Comparison of ENCODE assay signal across 8 mouse cellular contexts in the genomic region with DNA sequence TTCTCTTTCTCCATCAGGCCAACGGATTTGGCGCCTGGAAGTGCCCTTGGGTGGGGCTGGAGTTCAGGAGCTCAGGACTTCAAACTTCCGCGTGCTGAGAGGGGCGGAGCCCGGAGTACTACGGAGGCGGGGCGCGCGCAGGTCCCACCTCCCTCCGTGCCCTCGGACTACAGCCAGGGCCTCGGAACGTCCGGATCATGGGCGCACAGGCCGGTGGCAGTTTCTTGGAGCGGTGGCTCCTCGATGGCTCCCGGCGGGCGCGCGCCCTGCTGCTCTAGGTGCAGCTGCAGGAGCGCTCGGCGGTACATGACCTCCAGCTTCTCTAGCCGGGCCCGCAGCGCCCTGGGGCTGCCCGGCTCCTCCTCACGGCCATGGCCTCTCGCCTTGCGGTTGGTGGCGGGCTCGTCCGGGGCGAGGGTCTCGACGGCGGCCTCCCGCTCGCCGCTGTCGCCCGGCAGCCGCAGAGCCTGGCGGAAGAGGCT. TPM values are rescaled to one million over a fixed set of nuclear protein-coding genes. Genes with fewer than 3 reads are reported as not detected.
A peak's percentile ranks its signal among the peaks of the same experiment; 100 is the strongest.
DNase-seq lines count a peak whose midpoint lies in the region; ATAC-seq and TF ChIP-seq lines count a peak whose summit lies in the region.

No protein-coding gene starts in this region.

- peak; percentile 53 for DNase-seq in ES-E14 (ENCODE audit: low read depth, low spot score)
- peak; percentile 75 for DNase-seq in cerebellum, adult 11 months
- DNase-seq in forebrain, embryonic 14.5 days (ENCODE audit: low spot score), result peak; percentile 73
- peak; percentile 87 to 89 for DNase-seq in heart, postnatal 14 days
- peak; percentile 74 for DNase-seq in layer of hippocampus, adult 11-12 months (ENCODE audit: low spot score)
- DNase-seq in liver, postnatal 0 days, result peak; percentile 92
- peak; percentile 92 for DNase-seq in testis, postnatal 14 days (ENCODE audit: low spot score)

- no peaks in the 10 kb centered on the region for H3K9me3 ChIP-seq in ES-E14 (ENCODE audit: control insufficient read depth, insufficient read depth, low read depth, low read length)
- no peaks in the 10 kb centered on the region for H3K9me3 ChIP-seq in forebrain, embryonic 14.5 days (replicated peaks; ENCODE audit: control insufficient read depth, low read length)
- no peaks in the 10 kb centered on the region for H3K9me3 ChIP-seq in liver, postnatal 0 days (ENCODE audit: low read length)
- no peaks in the 10 kb centered on the region for H3K9me3 ChIP-seq in neural tube, embryonic 14.5 days (ENCODE audit: control insufficient read depth, low read length)

- H3K27me3 ChIP-seq in forebrain, embryonic 14.5 days (replicated peaks; ENCODE audit: control insufficient read depth, insufficient read depth, low read length), result no peaks in the 10 kb centered on the region
- H3K27me3 ChIP-seq in liver, postnatal 0 days (ENCODE audit: insufficient read depth, low read length), result no peaks in the 10 kb centered on the region
- no peaks in the 10 kb centered on the region for H3K27me3 ChIP-seq in neural tube, embryonic 14.5 days (ENCODE audit: control insufficient read depth, insufficient read depth, low read length)

- peak overlapping the region; percentile 78 for H3K4me2 ChIP-seq in forebrain, embryonic 14.5 days (ENCODE audit: low read length)
- peak overlapping the region; percentile 99 for H3K4me2 ChIP-seq in liver, postnatal 0 days (ENCODE audit: low read depth, low read length)
- H3K4me2 ChIP-seq in neural tube, embryonic 14.5 days (ENCODE audit: low read depth, low read length), result peak overlapping the region; percentile 82

- H3K27ac ChIP-seq in ES-E14 (ENCODE audit: insufficient read depth, low read depth, low read length, poor library complexity, severe bottlenecking), result peak overlapping the region; percentile 63
- peak overlapping the region; percentile 95 for H3K27ac ChIP-seq in forebrain, embryonic 14.5 days (ENCODE audit: low read depth, low read length)
- H3K27ac ChIP-seq in liver, postnatal 0 days (ENCODE audit: low read depth), result peak overlapping the region; percentile 88
- H3K27ac ChIP-seq in neural tube, embryonic 14.5 days (ENCODE audit: low read depth, low read length), result peak overlapping the region; percentile 97

- TF ChIP-seq CTCF in liver, postnatal 0 days (IDR thresholded peaks at IDR 0.05; ENCODE audit: low read depth), result no peak

- TF ChIP-seq EP300 in liver, postnatal 0 days (IDR thresholded peaks at IDR 0.05; ENCODE audit: low read depth), result no peak

- peak overlapping the region; percentile 68 to 76 for H3K4me3 ChIP-seq in ES-E14 (ENCODE audit: insufficient read depth in 1 of 2, low read depth in 1 of 2, low read length in 2 of 2, poor library complexity in 1 of 2, severe bottlenecking in 1 of 2)
- H3K4me3 ChIP-seq in forebrain, embryonic 14.5 days (ENCODE audit: low read depth, low read length), result peak overlapping the region; percentile 74
- peak overlapping the region; percentile 89 for H3K4me3 ChIP-seq in liver, postnatal 0 days (ENCODE audit: low read depth, low read length)
- peak overlapping the region; percentile 82 for H3K4me3 ChIP-seq in neural tube, embryonic 14.5 days (ENCODE audit: low read depth, low read length)

- in situ Hi-C loops in ES-E14 (cut with MboI; ENCODE audit: low sequenced_read_pairs in 2 of 2, unreplicated experiment in 2 of 2), result no loop called here

- peak overlapping the region; percentile 88 for H3K9ac ChIP-seq in ES-E14 (ENCODE audit: insufficient read depth, low read depth, low read length, poor library complexity, severe bottlenecking)
- peak overlapping the region; percentile 87 for H3K9ac ChIP-seq in forebrain, embryonic 14.5 days (ENCODE audit: low read length)
- peak overlapping the region; percentile 96 for H3K9ac ChIP-seq in liver, postnatal 0 days (replicated peaks)
- peak overlapping the region; percentile 94 for H3K9ac ChIP-seq in neural tube, embryonic 14.5 days (replicated peaks; ENCODE audit: low read depth, low read length)

- peaks cover 0 to 3% of the 10 kb centered on the region in 2 experiments; a peak in 1 of 4 replicates for H3K4me1 ChIP-seq in ES-E14 (ENCODE audit: control insufficient read depth in 2 of 2, insufficient read depth in 2 of 2, low read length in 2 of 2, poor library complexity in 1 of 2)
- no peaks in the 10 kb centered on the region for H3K4me1 ChIP-seq in forebrain, embryonic 14.5 days (ENCODE audit: control insufficient read depth, insufficient read depth, low read length)
- H3K4me1 ChIP-seq in liver, postnatal 0 days (ENCODE audit: insufficient read depth), result peaks cover 14% of the 10 kb centered on the region
- no peaks in the 10 kb centered on the region for H3K4me1 ChIP-seq in neural tube, embryonic 14.5 days (ENCODE audit: control insufficient read depth, insufficient read depth, low read length)

- peak; percentile 86 for ATAC-seq in forebrain, embryonic 14.5 days
- peak; percentile 89 for ATAC-seq in liver, postnatal 0 days
- ATAC-seq in neural tube, embryonic 14.5 days (ENCODE audit: low read depth), result peak; percentile 89

- intact Hi-C loops in heart, postnatal 14 days (cut with DNase I), result no loop called here

- H3K36me3 ChIP-seq in ES-E14 (ENCODE audit: control insufficient read depth, insufficient read depth, low read length, poor library complexity, severe bottlenecking), result no peaks in the 10 kb centered on the region
- H3K36me3 ChIP-seq in forebrain, embryonic 14.5 days (ENCODE audit: control insufficient read depth, insufficient read depth, low read length), result no peaks in the 10 kb centered on the region
- H3K36me3 ChIP-seq in liver, postnatal 0 days (replicated peaks; ENCODE audit: insufficient read depth, low read length), result no peaks in the 10 kb centered on the region
- H3K36me3 ChIP-seq in neural tube, embryonic 14.5 days (ENCODE audit: control insufficient read depth, insufficient read depth, low read length), result no peaks in the 10 kb centered on the region

- WGBS in forebrain, embryonic 14.5 days, result under 1% methylated on average over 46 of the region's 49 CpGs
- under 1% methylated on average over 47 of the region's 49 CpGs for WGBS in liver, postnatal 0 days (ENCODE audit: insufficient replicate concordance)
- WGBS in neural tube, embryonic 14.5 days, result under 1% methylated on average over 49 of the region's 49 CpGs

TF ChIP-seq in ES-E14, 5 proteins besides CTCF, POLR2A, EP300 and RAD21:
- TF ChIP-seq CHD2 (IDR thresholded peaks at IDR 0.05; ENCODE audit: low read depth, low read length) (no peak), MAFK (IDR thresholded peaks at IDR 0.05; ENCODE audit: insufficient read depth, low read depth, low read length) (no peak), ZNF384 (IDR thresholded peaks at IDR 0.05; ENCODE audit: low read depth, low read length) (no peak), ZC3H11A (IDR thresholded peaks at IDR 0.05; ENCODE audit: borderline replicate concordance, low read depth, low read length) (no peak), HCFC1 (IDR thresholded peaks at IDR 0.05; ENCODE audit: borderline replicate concordance, insufficient read depth, low read length) (no peak)

RNA-seq across cellular contexts. Expression of gene Tusc1, which starts 0.6 kb away (rescaled TPM):
- 0.90 and 0.98 TPM in 2 replicates for total RNA-seq in ES-E14 (2012; rRNA removed)
- polyA plus RNA-seq in forebrain, embryonic 14.5 days (2014; fragmentation: Nextera tagmentation; extraction: Ambion mirVana), result 4.9 and 6.8 TPM in 2 replicates
- total RNA-seq in heart, postnatal 14 days (2021), result 1 to 10 TPM; 4.1 to 5.1 TPM
- 5.1 and 6.6 TPM in 2 replicates for polyA plus RNA-seq in liver, postnatal 0 days (2015; fragmentation: Nextera tagmentation; extraction: Ambion mirVana)
- polyA plus RNA-seq in neural tube, embryonic 14.5 days (2014; fragmentation: Nextera tagmentation; extraction: Ambion mirVana), result 16.4 and 17.1 TPM in 2 replicates

Comparison
In these comparisons a context has a peak if more than half of its experiments do, and no peak if none do; other contexts are left out.
1. Peak in every context shown above with its lines: DNase-seq, ATAC-seq, H3K4me3 ChIP-seq and H3K27ac ChIP-seq.